Mouse (Mus musculus): ENCODE measurements around the gene Slc2a12. TPM values are rescaled to one million over a fixed set of nuclear protein-coding genes. Genes with fewer than 3 reads are reported as not detected.

The Slc2a12 gene
- polyA plus RNA-seq, 2 experiments: 0.03 TPM; not detected in 1

DNA sequence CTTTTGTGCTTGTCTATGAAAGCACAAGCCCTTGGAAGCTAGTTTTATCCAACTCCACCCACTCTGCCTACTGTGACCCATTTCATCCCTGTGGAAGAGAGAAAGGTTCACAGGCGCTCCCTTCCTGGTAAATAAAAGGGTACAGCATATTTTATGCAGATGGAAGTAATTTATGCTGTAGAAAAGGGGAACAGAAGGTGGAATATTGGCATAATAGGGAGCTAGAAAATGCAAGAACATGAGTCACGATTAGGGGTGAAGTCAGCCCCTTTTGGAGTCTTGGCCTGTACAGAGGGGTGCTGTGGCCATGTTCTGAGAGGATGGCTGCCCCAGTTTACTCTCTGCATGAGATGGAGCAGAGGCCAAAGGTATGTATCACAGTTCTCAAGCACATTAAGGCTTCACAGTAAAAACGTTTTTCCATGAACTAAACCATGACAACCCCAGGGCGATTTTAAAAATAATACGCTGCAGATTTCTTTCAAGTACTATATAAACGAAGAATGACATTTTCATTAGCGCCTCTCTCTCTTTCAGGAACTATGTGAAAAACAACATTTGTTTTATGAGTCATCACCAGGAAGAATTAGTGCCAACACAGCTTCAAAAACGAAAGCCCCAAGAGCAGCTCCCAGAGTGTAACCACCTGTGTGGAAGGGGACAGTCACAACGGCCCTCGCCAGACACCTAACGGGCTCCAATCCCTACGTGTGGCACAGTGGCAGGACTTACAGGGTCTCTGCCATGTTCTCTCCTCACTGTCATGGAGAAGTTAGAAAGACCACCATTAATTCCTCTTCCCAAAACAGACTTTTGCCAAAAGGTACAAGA, 56.9 kb downstream of the Slc2a12 start:
- Histone ChIP-seq H3K4me2 (ENCODE audit: low read depth) (no peak overlapping the region), H3K9me3 (ENCODE audit: control insufficient read depth, low read length) (no peaks in the 10 kb centered on the region), H3K27ac (no peak overlapping the region), H3K4me3 (ENCODE audit: insufficient read depth in 1 of 2, low read depth in 2 of 2, low read length in 2 of 2) (no peak overlapping the region), H3K9ac (replicated peaks) (no peak overlapping the region), H3K27me3 (ENCODE audit: control insufficient read depth, insufficient read depth, low read length) (no peaks in the 10 kb centered on the region), H3K4me1 (replicated peaks; ENCODE audit: control insufficient read depth in 2 of 2, insufficient read depth in 2 of 2, low read length in 1 of 2) (no peaks in the 10 kb centered on the region), H3K36me3 (replicated peaks; ENCODE audit: control insufficient read depth, insufficient read depth, low read depth) (no peaks in the 10 kb centered on the region; the same call in 1 of the 2 replicates)
- TF ChIP-seq CTCF (IDR thresholded peaks at IDR 0.05; ENCODE audit: low read depth) (no peak), EP300 (IDR thresholded peaks at IDR 0.05; ENCODE audit: low read depth) (no peak)
- ATAC-seq (ENCODE audit: insufficient read depth) (no peak), DNase-seq (ENCODE audit: low read depth in 3 of 3, low spot score in 3 of 3) (no peak)
- 74% methylated on average over 12 of the region's 12 CpGs for whole genome bisulfite sequencing (ENCODE audit: insufficient replicate concordance)

GRCm38 (mm10) chr10:22703844-22704243, 59.0 kb downstream of the Slc2a12 start:
- TF ChIP-seq EP300 (IDR thresholded peaks at IDR 0.05; ENCODE audit: low read depth) (no peak), CTCF (IDR thresholded peaks at IDR 0.05; ENCODE audit: low read depth) (no peak)
- H3K4me1 ChIP-seq (replicated peaks; ENCODE audit: control insufficient read depth in 2 of 2, insufficient read depth in 2 of 2, low read length in 1 of 2): no peaks in the 10 kb centered on the region
- H3K27me3 ChIP-seq (ENCODE audit: control insufficient read depth, insufficient read depth, low read length): no peaks in the 10 kb centered on the region
- H3K9me3 ChIP-seq (ENCODE audit: control insufficient read depth, low read length): no peaks in the 10 kb centered on the region
- WGBS (ENCODE audit: insufficient replicate concordance): 75% methylated on average over 6 of the region's 6 CpGs
- no peaks in the 10 kb centered on the region; the same call in 1 of the 2 replicates for H3K36me3 ChIP-seq (replicated peaks; ENCODE audit: control insufficient read depth, insufficient read depth, low read depth)
- no peak overlapping the region for H3K4me2 ChIP-seq (ENCODE audit: low read depth)
- H3K4me3 ChIP-seq (ENCODE audit: insufficient read depth in 1 of 2, low read depth in 2 of 2, low read length in 2 of 2): no peak overlapping the region
- no peak overlapping the region for H3K27ac ChIP-seq
- H3K9ac ChIP-seq (replicated peaks): no peak overlapping the region
- ATAC-seq (ENCODE audit: insufficient read depth): no peak
- DNase-seq (ENCODE audit: low read depth in 3 of 3, low spot score in 3 of 3): no peak

DNA sequence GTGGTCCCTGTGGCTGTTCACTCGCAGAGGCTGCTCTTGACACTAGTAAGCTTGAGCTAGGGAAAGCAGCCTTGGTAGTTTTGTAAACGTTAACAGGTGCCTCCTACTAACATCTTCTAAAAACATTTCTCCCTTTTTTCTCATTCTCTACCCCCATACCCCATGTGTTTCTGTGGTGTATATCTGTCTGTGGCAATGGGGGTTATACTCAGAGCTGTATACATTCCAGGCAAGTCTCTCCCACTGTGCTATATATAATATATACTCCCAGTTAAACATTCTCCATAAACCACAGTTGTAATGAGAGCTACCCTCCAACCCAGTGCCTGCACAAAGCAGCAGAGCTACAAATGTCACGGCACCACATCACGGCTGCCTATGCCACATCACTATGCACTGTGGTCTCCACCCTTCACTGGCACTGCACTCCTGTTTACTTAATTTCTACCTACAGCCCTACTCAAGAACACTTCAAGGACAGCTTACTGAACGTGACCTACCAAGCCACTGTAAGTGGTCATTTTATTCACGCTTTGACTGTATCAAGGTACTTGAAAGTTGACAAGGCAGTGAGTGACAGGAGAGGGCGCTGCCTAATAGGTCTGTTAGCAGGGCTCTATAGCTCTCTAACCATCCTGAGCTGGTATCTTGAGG, 63.5 kb downstream of the Slc2a12 start:
- H3K9ac ChIP-seq (replicated peaks): no peak overlapping the region
- DNase-seq (ENCODE audit: low read depth in 3 of 3, low spot score in 3 of 3): no peak
- H3K9me3 ChIP-seq (ENCODE audit: control insufficient read depth, low read length): no peaks in the 10 kb centered on the region
- no peak overlapping the region for H3K4me2 ChIP-seq (ENCODE audit: low read depth)
- WGBS (ENCODE audit: insufficient replicate concordance): 78% methylated on average over 7 of the region's 7 CpGs
- no peak overlapping the region for H3K27ac ChIP-seq
- H3K4me3 ChIP-seq (ENCODE audit: insufficient read depth in 1 of 2, low read depth in 2 of 2, low read length in 2 of 2): no peak overlapping the region
- H3K36me3 ChIP-seq (replicated peaks; ENCODE audit: control insufficient read depth, insufficient read depth, low read depth): no peaks in the 10 kb centered on the region; the same call in none of the 2 replicates
- no peak for ATAC-seq (ENCODE audit: insufficient read depth)
- TF ChIP-seq EP300 (IDR thresholded peaks at IDR 0.05; ENCODE audit: low read depth): no peak
- no peak for TF ChIP-seq CTCF (IDR thresholded peaks at IDR 0.05; ENCODE audit: low read depth)
- no peaks in the 10 kb centered on the region for H3K27me3 ChIP-seq (ENCODE audit: control insufficient read depth, insufficient read depth, low read length)
- no peaks in the 10 kb centered on the region for H3K4me1 ChIP-seq (replicated peaks; ENCODE audit: control insufficient read depth in 2 of 2, insufficient read depth in 2 of 2, low read length in 1 of 2)

GRCm38 (mm10) chr10:22710173-22710777, 65.5 kb downstream of the Slc2a12 start:
- no peak overlapping the region for H3K27ac ChIP-seq

GRCm38 (mm10) chr10:22712955-22713354, 68.1 kb downstream of the Slc2a12 start:
- no peak for DNase-seq (ENCODE audit: low read depth in 3 of 3, low spot score in 3 of 3)
- TF ChIP-seq CTCF (IDR thresholded peaks at IDR 0.05; ENCODE audit: low read depth) (no peak), EP300 (IDR thresholded peaks at IDR 0.05; ENCODE audit: low read depth) (no peak)
- no peaks in the 10 kb centered on the region for H3K9me3 ChIP-seq (ENCODE audit: control insufficient read depth, low read length)
- H3K27me3 ChIP-seq (ENCODE audit: control insufficient read depth, insufficient read depth, low read length): no peaks in the 10 kb centered on the region
- H3K4me2 ChIP-seq (ENCODE audit: low read depth): no peak overlapping the region
- H3K27ac ChIP-seq: no peak overlapping the region
- no peaks in the 10 kb centered on the region for H3K4me1 ChIP-seq (replicated peaks; ENCODE audit: control insufficient read depth in 2 of 2, insufficient read depth in 2 of 2, low read length in 1 of 2)
- WGBS (ENCODE audit: insufficient replicate concordance): 83% methylated on average over 2 of the region's 2 CpGs
- H3K36me3 ChIP-seq (replicated peaks; ENCODE audit: control insufficient read depth, insufficient read depth, low read depth): no peaks in the 10 kb centered on the region; the same call in 1 of the 2 replicates
- no peak overlapping the region for H3K4me3 ChIP-seq (ENCODE audit: insufficient read depth in 1 of 2, low read depth in 2 of 2, low read length in 2 of 2)
- ATAC-seq (ENCODE audit: insufficient read depth): no peak
- no peak overlapping the region for H3K9ac ChIP-seq (replicated peaks)

More at GRCm38 (mm10) chr10:22710173-22710777, 65.5 kb downstream of the Slc2a12 start:
- no peak overlapping the region for H3K9ac ChIP-seq (replicated peaks)
- DNase-seq (ENCODE audit: low read depth in 3 of 3, low spot score in 3 of 3) (no peak), ATAC-seq (ENCODE audit: insufficient read depth) (no peak)
- H3K36me3 ChIP-seq (replicated peaks; ENCODE audit: control insufficient read depth, insufficient read depth, low read depth): no peaks in the 10 kb centered on the region; the same call in none of the 2 replicates
- H3K4me3 ChIP-seq (ENCODE audit: insufficient read depth in 1 of 2, low read depth in 2 of 2, low read length in 2 of 2): no peak overlapping the region
- WGBS (ENCODE audit: insufficient replicate concordance): 85% methylated on average over 13 of the region's 13 CpGs
- H3K27me3 ChIP-seq (ENCODE audit: control insufficient read depth, insufficient read depth, low read length): no peaks in the 10 kb centered on the region
- H3K9me3 ChIP-seq (ENCODE audit: control insufficient read depth, low read length): no peaks in the 10 kb centered on the region
- TF ChIP-seq EP300 (IDR thresholded peaks at IDR 0.05; ENCODE audit: low read depth): no peak
- TF ChIP-seq CTCF (IDR thresholded peaks at IDR 0.05; ENCODE audit: low read depth): no peak
- H3K4me2 ChIP-seq (ENCODE audit: low read depth): no peak overlapping the region
- no peaks in the 10 kb centered on the region for H3K4me1 ChIP-seq (replicated peaks; ENCODE audit: control insufficient read depth in 2 of 2, insufficient read depth in 2 of 2, low read length in 1 of 2)

All from liver, embryonic 14.5 days (tissue).